Mouse (Mus musculus) olfactory bulb, adult 2 months (tissue): Measurements from ENCODE around the gene Sox5.

Experiments used
- CTCF ChIP-seq: fragments of 200-500 bp; IDR thresholded peaks from 2 replicates; pipeline ENCODE4 v1.5.1; 2012; ENCODE audit warnings: low read depth, mild to moderate bottlenecking, low read length, moderate library complexity; ENCODE audit not compliant: insufficient read depth
- POLR2A ChIP-seq: fragments of 200-500 bp; IDR thresholded peaks from 2 replicates; pipeline ENCODE4 v1.6.1; 2012; ENCODE audit warnings: mild to moderate bottlenecking, low read depth, low read length, moderate library complexity; ENCODE audit not compliant: insufficient read depth

- no peak for TF ChIP-seq POLR2A
- TF ChIP-seq CTCF, result no peak
Measured at GRCm38 (mm10) chr6:144777356-144778035, 4.3 kb downstream of the Sox5 start.
